Comparison of ENCODE assay signal across 7 mouse cellular contexts in the genomic region with DNA sequence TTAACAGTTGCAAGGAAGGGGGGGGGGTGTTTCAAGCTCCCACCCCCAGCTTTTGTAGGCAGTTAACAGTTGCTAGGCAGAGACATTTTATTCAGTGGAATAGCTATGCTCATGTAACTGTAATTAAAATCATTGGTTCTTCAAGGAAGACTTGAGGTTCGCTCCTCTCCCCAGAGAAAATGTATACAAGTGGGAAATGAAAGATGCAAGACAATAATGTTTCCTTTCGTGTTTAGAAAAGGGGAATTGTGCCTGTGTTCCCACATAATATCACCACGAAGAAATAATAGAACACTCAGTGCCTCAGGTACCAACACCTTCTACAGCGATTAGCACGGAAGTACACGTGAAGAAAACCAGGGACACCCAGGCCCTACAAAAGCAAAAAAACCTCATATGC. TPM values are rescaled to one million over a fixed set of nuclear protein-coding genes. Genes with fewer than 3 reads are reported as not detected.
DNase-seq lines count a peak whose midpoint lies in the region; ATAC-seq and TF ChIP-seq lines count a peak whose summit lies in the region.

Klhdc1 (plus strand) TSS at position 301 of the 400 bp plus-strand sequence.

- peaks cover 5% of the 10 kb centered on the region for H3K4me1 ChIP-seq in testis, adult 2 months (ENCODE audit: control insufficient read depth, insufficient read depth, low read length)
- H3K4me1 ChIP-seq in forebrain, embryonic 16.5 days (replicated peaks; ENCODE audit: control insufficient read depth, insufficient read depth, low read length), result peaks cover 5% of the 10 kb centered on the region
- no peaks in the 10 kb centered on the region for H3K4me1 ChIP-seq in hindbrain, embryonic 16.5 days (ENCODE audit: control insufficient read depth, insufficient read depth, low read depth, low read length)

- H3K4me3 ChIP-seq in testis, adult 2 months (ENCODE audit: control insufficient read depth, low read depth, low read length), result peak within 1 kb of the TSS; percentile 95
- H3K4me3 ChIP-seq in forebrain, embryonic 16.5 days (replicated peaks; ENCODE audit: low read length), result peak within 1 kb of the TSS; percentile 78
- peak within 1 kb of the TSS; percentile 72 for H3K4me3 ChIP-seq in hindbrain, embryonic 16.5 days (ENCODE audit: low read length)
- peak within 1 kb of the TSS; percentile 53 for H3K4me3 ChIP-seq in macrophage (ENCODE audit: inconsistent target)

- H3K9me3 ChIP-seq in forebrain, embryonic 16.5 days (ENCODE audit: control insufficient read depth, low read length), result no peaks in the 10 kb centered on the region
- H3K9me3 ChIP-seq in hindbrain, embryonic 16.5 days (ENCODE audit: control insufficient read depth, low read length), result no peaks in the 10 kb centered on the region

- 70% methylated on average over 6 of the region's 6 CpGs for WGBS in forebrain, embryonic 16.5 days
- 63% methylated on average over 6 of the region's 6 CpGs for WGBS in hindbrain, embryonic 16.5 days
- 54% methylated on average over 6 of the region's 6 CpGs for WGBS in macrophage (ENCODE audit: missing documents)

- peak within 1 kb of the TSS; percentile 82 for H3K27ac ChIP-seq in testis, adult 2 months (ENCODE audit: control insufficient read depth, insufficient read depth, low read depth, low read length)
- peak within 1 kb of the TSS; percentile 31 for H3K27ac ChIP-seq in forebrain, embryonic 16.5 days (ENCODE audit: low read length)
- H3K27ac ChIP-seq in hindbrain, embryonic 16.5 days (ENCODE audit: low read depth, low read length), result peak within 1 kb of the TSS; percentile 89
- H3K27ac ChIP-seq in macrophage, result 0 out of 2 replicates have a peak within 1 kb of the TSS, but pooled peaks have one; percentile 22

- H3K4me2 ChIP-seq in forebrain, embryonic 16.5 days (ENCODE audit: low read length), result peak within 1 kb of the TSS; percentile 73
- peak within 1 kb of the TSS; percentile 68 for H3K4me2 ChIP-seq in hindbrain, embryonic 16.5 days (ENCODE audit: low read length)

- no peak for ATAC-seq in forebrain, embryonic 16.5 days
- ATAC-seq in hindbrain, embryonic 16.5 days, result no peak

- DNase-seq in testis, postnatal 10 days (ENCODE audit: low spot score), result no peak
- DNase-seq in cerebellum, adult 11 months, result no peak
- DNase-seq in kidney, adult 18-20 months, result no peak

- TF ChIP-seq POLR2A in testis, adult 2 months (IDR thresholded peaks at IDR 0.05; ENCODE audit: control insufficient read depth, low read depth, low read length), result no peak

- no peaks in the 10 kb centered on the region for H3K27me3 ChIP-seq in testis, adult 2 months (ENCODE audit: control insufficient read depth, insufficient read depth, low read length)
- no peaks in the 10 kb centered on the region for H3K27me3 ChIP-seq in forebrain, embryonic 16.5 days (replicated peaks; ENCODE audit: control insufficient read depth, insufficient read depth, low read length)
- H3K27me3 ChIP-seq in hindbrain, embryonic 16.5 days (replicated peaks; ENCODE audit: control insufficient read depth, insufficient read depth, low read length), result no peaks in the 10 kb centered on the region

- no peaks in the 10 kb centered on the region for H3K79me2 ChIP-seq in macrophage (ENCODE audit: inconsistent target)

- H3K9ac ChIP-seq in forebrain, embryonic 16.5 days (replicated peaks; ENCODE audit: low read depth, low read length), result peak within 1 kb of the TSS; percentile 73
- H3K9ac ChIP-seq in hindbrain, embryonic 16.5 days (ENCODE audit: low read depth, low read length), result peak within 1 kb of the TSS; percentile 88

- no peaks in the 10 kb centered on the region for H3K36me3 ChIP-seq in testis, adult 2 months (ENCODE audit: control insufficient read depth, insufficient read depth, low read length)
- H3K36me3 ChIP-seq in forebrain, embryonic 16.5 days (ENCODE audit: control insufficient read depth, insufficient read depth), result no peaks in the 10 kb centered on the region
- no peaks in the 10 kb centered on the region for H3K36me3 ChIP-seq in hindbrain, embryonic 16.5 days (ENCODE audit: control insufficient read depth, insufficient read depth, low read length)
- H3K36me3 ChIP-seq in macrophage (ENCODE audit: inconsistent target), result no peaks in the 10 kb centered on the region

- TF ChIP-seq CTCF in testis, adult 2 months (IDR thresholded peaks at IDR 0.05; ENCODE audit: control insufficient read depth, insufficient read depth, insufficient replicate concordance, low read depth, low read length), result no peak

RNA-seq across cellular contexts. Expression of gene Klhdc1, which starts in this region (rescaled TPM):
- 66.4 and 82.1 TPM in 2 replicates for polyA plus RNA-seq in testis, adult 2 months (2012; rRNA removed)
- polyA plus RNA-seq in forebrain, embryonic 16.5 days (2015; fragmentation: Nextera tagmentation; extraction: Ambion mirVana), result 12.5 TPM in 2 replicates
- polyA plus RNA-seq in hindbrain, embryonic 16.5 days (2015; fragmentation: Nextera tagmentation; extraction: Ambion mirVana), result 13.0 and 17.2 TPM in 2 replicates
- 1 to 10 TPM in 18 of 26 experiments, under 1 TPM in 7, not detected in 1; 0.21 to 6.1 (median 2.7) TPM for total RNA-seq in macrophage (2018; cell fraction: chromatin; rRNA removed)
- 1 to 10 TPM; 1.2 to 4.4 (median 3.3) TPM for total RNA-seq in macrophage (2018; cell fraction: cytosol; rRNA removed)
- total RNA-seq in macrophage (2018; cell fraction: nucleus; rRNA removed), result 1 to 10 TPM in 23 of 26 experiments, under 1 TPM in 2, not detected in 1; 0.40 to 8.0 (median 3.9) TPM
- 2.3 to 6.4 TPM (median 4.2 TPM) in 3 replicates for polyA plus RNA-seq in macrophage (2018)

Comparison
In these comparisons a context has a peak if more than half of its experiments do, and no peak if none do; other contexts are left out.
1. H3K27ac ChIP-seq: peak in every context shown above with its lines; median percentile 89 in hindbrain, embryonic 16.5 days; 82 in testis, adult 2 months; 31 in forebrain, embryonic 16.5 days; 22 in macrophage.